Mouse (Mus musculus) embryonic facial prominence, embryonic 13.5 days (tissue): ENCODE data around the gene Ttpal. TPM values are rescaled to one million over a fixed set of nuclear protein-coding genes. Genes with fewer than 3 reads are reported as not detected.
A peak's percentile ranks its signal among the peaks of the same experiment; 100 is the strongest.

Experiments
- ATAC-seq: fragments of 200-750 bp; cut with Nextera tagmentation; 2 replicates; pipeline ENCODE4 v1.8.0; 2017; ENCODE audit warnings: low read depth; ENCODE audit not compliant: insufficient number of reproducible peaks, insufficient read depth, low FRiP score, low TSS enrichment
- H3K27ac ChIP-seq: fragments of 300-500 bp; sonication (generic); 2 replicates; pipeline ENCODE4 v1.5.1; 2015; ENCODE audit warnings: moderate library complexity, mild to moderate bottlenecking, inconsistent platforms
- H3K27me3 ChIP-seq: fragments of 300-500 bp; sonication (generic); 2 replicates; pipeline ENCODE4 v1.6.1; 2015; ENCODE audit warnings: mild to moderate bottlenecking, inconsistent platforms
- H3K36me3 ChIP-seq: fragments of 300-500 bp; sonication (generic); 2 replicates; pipeline ENCODE4 v1.6.1; 2015; ENCODE audit warnings: mild to moderate bottlenecking, inconsistent platforms
- H3K4me1 ChIP-seq: fragments of 300-500 bp; sonication (generic); 2 replicates; pipeline ENCODE4 v1.6.1; 2015; ENCODE audit warnings: inconsistent platforms
- H3K4me2 ChIP-seq: fragments of 300-500 bp; sonication (generic); 2 replicates; pipeline ENCODE4 v1.6.1; 2015; ENCODE audit warnings: moderate library complexity, mild to moderate bottlenecking, inconsistent platforms
- H3K4me3 ChIP-seq: fragments of 300-500 bp; sonication (generic); 2 replicates; pipeline ENCODE4 v1.5.1; 2015; ENCODE audit warnings: mild to moderate bottlenecking, inconsistent platforms
- H3K9ac ChIP-seq: fragments of 300-500 bp; sonication (generic); 2 replicates; pipeline ENCODE4 v1.6.1; 2015; ENCODE audit warnings: mild to moderate bottlenecking, inconsistent platforms
- H3K9me3 ChIP-seq: fragments of 300-500 bp; sonication (generic); 2 replicates; pipeline ENCODE4 v1.6.1; 2016; ENCODE audit warnings: inconsistent platforms
- WGBS: fragments of 180-500 bp; shearing (Covaris S2); methylation state at CpG from one replicate; pipeline ENCODE4 v1.1.7; 2015; ENCODE audit warnings: mixed read lengths; 5-methylcytosine and 5-hydroxymethylcytosine counted together
- polyA plus RNA-seq: library from polyadenylated mRNA; unstranded; fragments of >200 nt; fragmentation: Nextera tagmentation; extraction: Ambion mirVana; gene quantifications from 2 replicates; pipeline ENCODE4 v1.2.1, GENCODE M21; 2015

Gene Ttpal
- polyA plus RNA-seq, 1 experiment from 2014 or later = 41.4 TPM

- H3K4me2 ChIP-seq = no peak overlapping the region
- 78% methylated on average over 2 of the region's 2 CpGs for WGBS
These were observed 55.4 kb downstream of the Ttpal start for GRCm38 (mm10) chr2:163657486-163657885.

GRCm38 (mm10) chr2:163657975-163658886 lies 56.1 kb downstream of the Ttpal start, which contains the start of gene Pkig:
Pkig (plus strand) TSS chr2:163658386.
- WGBS = under 1% methylated on average over 71 of the region's 71 CpGs
- Histone ChIP-seq H3K4me1 (peaks cover 17% of the 10 kb centered on the region), H3K36me3 (no peaks in the 10 kb centered on the region), H3K4me3 (peak within 1 kb of the TSS; percentile 85), H3K27ac (peak within 1 kb of the TSS; percentile 68), H3K9me3 (no peaks in the 10 kb centered on the region), H3K4me2 (peak within 1 kb of the TSS; percentile 60), H3K27me3 (no peaks in the 10 kb centered on the region), H3K9ac (peak within 1 kb of the TSS; percentile 85)
- peak; percentile 72 for ATAC-seq

More at GRCm38 (mm10) chr2:163657486-163657885, 55.4 kb downstream of the Ttpal start:
- peaks cover 17% of the 10 kb centered on the region for H3K4me1 ChIP-seq
- H3K9me3 ChIP-seq = no peaks in the 10 kb centered on the region
- no peak for ATAC-seq
- H3K36me3 ChIP-seq = no peaks in the 10 kb centered on the region
- H3K27ac ChIP-seq = no peak overlapping the region
- no peak overlapping the region for H3K4me3 ChIP-seq
- H3K27me3 ChIP-seq = no peaks in the 10 kb centered on the region
- no peak overlapping the region for H3K9ac ChIP-seq

- no peaks in the 10 kb centered on the region for H3K9me3 ChIP-seq
- ATAC-seq = no peak
- H3K4me1 ChIP-seq = peaks cover 17% of the 10 kb centered on the region
- H3K9ac ChIP-seq = peak overlapping the region; percentile 85
- no peaks in the 10 kb centered on the region for H3K27me3 ChIP-seq
- whole genome bisulfite sequencing = under 1% methylated on average over 8 of the region's 8 CpGs
- peak overlapping the region; percentile 85 for H3K4me3 ChIP-seq
- peak overlapping the region; percentile 60 for H3K4me2 ChIP-seq
- H3K36me3 ChIP-seq = no peaks in the 10 kb centered on the region
- peak overlapping the region; percentile 30; the same call in 1 of the 2 replicates for H3K27ac ChIP-seq
These were observed 56.8 kb downstream of the Ttpal start for GRCm38 (mm10) chr2:163658941-163659340.

GRCm38 (mm10) chr2:163659431-163659830 lies 57.3 kb downstream of the Ttpal start:
- peak overlapping the region; percentile 85; the same call in 1 of the 2 replicates for H3K9ac ChIP-seq
- peak overlapping the region; percentile 30; the same call in 1 of the 2 replicates for H3K27ac ChIP-seq
- peak overlapping the region; percentile 60 for H3K4me2 ChIP-seq
- no peak for ATAC-seq
- peak overlapping the region; percentile 85 for H3K4me3 ChIP-seq
- peaks cover 17% of the 10 kb centered on the region for H3K4me1 ChIP-seq
- H3K36me3 ChIP-seq = no peaks in the 10 kb centered on the region
- no peaks in the 10 kb centered on the region for H3K27me3 ChIP-seq
- WGBS = 55% methylated on average over 12 of the region's 12 CpGs
- H3K9me3 ChIP-seq = no peaks in the 10 kb centered on the region

- WGBS = 67% methylated on average over 5 of the region's 5 CpGs
- Histone ChIP-seq H3K4me1 (peaks cover 17% of the 10 kb centered on the region), H3K36me3 (no peaks in the 10 kb centered on the region), H3K4me2 (no peak overlapping the region), H3K27ac (no peak overlapping the region), H3K9me3 (no peaks in the 10 kb centered on the region), H3K27me3 (no peaks in the 10 kb centered on the region), H3K9ac (no peak overlapping the region), H3K4me3 (no peak overlapping the region)
- ATAC-seq = no peak
These were observed 58.1 kb downstream of the Ttpal start for GRCm38 (mm10) chr2:163660103-163660701.

GRCm38 (mm10) chr2:163661371-163661850 lies 59.3 kb downstream of the Ttpal start:
- H3K27me3 ChIP-seq = no peaks in the 10 kb centered on the region
- no peaks in the 10 kb centered on the region for H3K9me3 ChIP-seq
- peaks cover 17% of the 10 kb centered on the region for H3K4me1 ChIP-seq
- ATAC-seq = no peak
- H3K4me3 ChIP-seq = no peak overlapping the region
- no peak overlapping the region for H3K4me2 ChIP-seq
- H3K9ac ChIP-seq = 0 out of 2 replicates have a peak overlapping the region, but pooled peaks have one; percentile 27
- 50% methylated on average over 6 of the region's 6 CpGs for WGBS
- no peak overlapping the region for H3K27ac ChIP-seq
- no peaks in the 10 kb centered on the region for H3K36me3 ChIP-seq

- Histone ChIP-seq H3K27ac (no peak overlapping the region), H3K9ac (no peak overlapping the region), H3K9me3 (no peaks in the 10 kb centered on the region), H3K36me3 (no peaks in the 10 kb centered on the region), H3K27me3 (no peaks in the 10 kb centered on the region), H3K4me1 (peaks cover 17% of the 10 kb centered on the region), H3K4me3 (no peak overlapping the region), H3K4me2 (no peak overlapping the region)
- 92% methylated on average over 5 of the region's 5 CpGs for WGBS
- ATAC-seq = no peak
These were observed 60.0 kb downstream of the Ttpal start for GRCm38 (mm10) chr2:163662076-163662475.

GRCm38 (mm10) chr2:163662698-163663221 lies 60.6 kb downstream of the Ttpal start:
- WGBS = 55% methylated on average over 2 of the region's 2 CpGs
- ATAC-seq = no peak
- H3K4me2 ChIP-seq = no peak overlapping the region
- H3K4me1 ChIP-seq = peaks cover 17% of the 10 kb centered on the region
- no peaks in the 10 kb centered on the region for H3K27me3 ChIP-seq
- no peak overlapping the region for H3K27ac ChIP-seq
- no peaks in the 10 kb centered on the region for H3K36me3 ChIP-seq
- H3K4me3 ChIP-seq = no peak overlapping the region
- H3K9ac ChIP-seq = no peak overlapping the region
- no peaks in the 10 kb centered on the region for H3K9me3 ChIP-seq

GRCm38 (mm10) chr2:163663930-163664329 lies 61.8 kb downstream of the Ttpal start:
- no peak for ATAC-seq
- Histone ChIP-seq H3K36me3 (no peaks in the 10 kb centered on the region), H3K4me1 (peaks cover 16% of the 10 kb centered on the region), H3K9me3 (no peaks in the 10 kb centered on the region), H3K27ac (no peak overlapping the region), H3K4me2 (no peak overlapping the region), H3K27me3 (no peaks in the 10 kb centered on the region), H3K9ac (no peak overlapping the region), H3K4me3 (no peak overlapping the region)
- WGBS = 62% methylated on average over 3 of the region's 3 CpGs

- Histone ChIP-seq H3K9me3 (no peaks in the 10 kb centered on the region), H3K27me3 (no peaks in the 10 kb centered on the region), H3K4me3 (no peak overlapping the region), H3K4me2 (no peak overlapping the region), H3K36me3 (no peaks in the 10 kb centered on the region), H3K9ac (no peak overlapping the region), H3K4me1 (no peaks in the 10 kb centered on the region; the same call in 1 of the 2 replicates), H3K27ac (no peak overlapping the region)
- 91% methylated on average over 1 of the region's 1 CpGs for WGBS
- no peak for ATAC-seq
These were observed 64.9 kb downstream of the Ttpal start for GRCm38 (mm10) chr2:163667045-163667444.
